Mouse (Mus musculus) limb, embryonic 14.5 days (tissue): Measurements from ENCODE around the gene Slit1. TPM values are rescaled to one million over a fixed set of nuclear protein-coding genes. Genes with fewer than 3 reads are reported as not detected.
A peak's percentile ranks its signal among the peaks of the same experiment; 100 is the strongest.

ENCODE experiments used
- ATAC-seq: fragments of 200-750 bp; cut with Nextera tagmentation; 2 replicates; pipeline ENCODE4 v1.8.0; 2017; ENCODE audit warnings: low read depth, moderate number of reproducible peaks, moderate TSS enrichment; ENCODE audit not compliant: low FRiP score
- DNase-seq: peaks from one replicate; pipeline ENCODE4 v3.0.0-alpha.2; 2015; ENCODE audit warnings: low spot score
- H3K27ac ChIP-seq: fragments of 300-500 bp; sonication (generic); replicated peaks from 2 replicates; pipeline ENCODE4 v1.5.1; 2014; ENCODE audit warnings: low read depth, mild to moderate bottlenecking, low read length, moderate library complexity, mixed read lengths
- H3K27me3 ChIP-seq: fragments of 300-500 bp; sonication (generic); 2 replicates; pipeline ENCODE4 v1.6.1; 2014; ENCODE audit warnings: low read length, mixed read lengths; ENCODE audit not compliant: control insufficient read depth, insufficient read depth
- H3K36me3 ChIP-seq: fragments of 300-500 bp; sonication (generic); 2 replicates; pipeline ENCODE4 v1.6.1; 2014; ENCODE audit warnings: mild to moderate bottlenecking, low read length, moderate library complexity, mixed read lengths; ENCODE audit not compliant: control insufficient read depth, insufficient read depth
- H3K4me1 ChIP-seq: fragments of 300-500 bp; sonication (generic); 2 replicates; pipeline ENCODE4 v1.6.1; 2014; ENCODE audit warnings: antibody characterized with exemption, low read length, mixed read lengths; ENCODE audit not compliant: control insufficient read depth, insufficient read depth
- H3K4me2 ChIP-seq: fragments of 300-500 bp; sonication (generic); replicated peaks from 2 replicates; pipeline ENCODE4 v1.6.1; 2014; ENCODE audit warnings: low read depth, mild to moderate bottlenecking, low read length, moderate library complexity; ENCODE audit not compliant: severe bottlenecking
- H3K4me3 ChIP-seq: fragments of 300-500 bp; sonication (generic); replicated peaks from 2 replicates; pipeline ENCODE4 v1.5.1; 2014; ENCODE audit warnings: low read length
- H3K9ac ChIP-seq: fragments of 300-500 bp; sonication (generic); 2 replicates; pipeline ENCODE4 v1.6.1; 2014; ENCODE audit warnings: mild to moderate bottlenecking, low read depth, low read length, moderate library complexity; ENCODE audit not compliant: severe bottlenecking
- H3K9me3 ChIP-seq: fragments of 300-500 bp; sonication (generic); 2 replicates; pipeline ENCODE4 v1.6.1; 2016; ENCODE audit warnings: low read length; ENCODE audit not compliant: control insufficient read depth
- POLR2A ChIP-seq: fragments of 200-500 bp; IDR thresholded peaks from 2 replicates; pipeline ENCODE4 v1.8.0; 2012; ENCODE audit warnings: inconsistent platforms, mild to moderate bottlenecking, moderate library complexity, borderline replicate concordance; ENCODE audit not compliant: insufficient read depth, insufficient read length; ENCODE audit errors: extremely low read depth
- WGBS: fragments of 180-500 bp; shearing (Covaris S2); extraction: QIAGEN DNeasy Blood & Tissue Kit; methylation state at CpG from one replicate; pipeline ENCODE4 v1.1.7; 2014; 5-methylcytosine and 5-hydroxymethylcytosine counted together
- polyA plus RNA-seq, 2 experiments: library from polyadenylated mRNA; depleted of rRNA in 1 of 2; stranded (reverse) in 1 of 2; unstranded in 1 of 2; fragments of >200 nt; fragmentation: Nextera tagmentation in 1 of 2; extraction: Ambion mirVana in 1 of 2; gene quantifications; 2 replicates each; pipeline versions ENCODE4 v1.2.1 to v1.2.3; 2012 to 2014

The Slit1 gene
- polyA plus RNA-seq, 2 experiments: 0.50 to 0.68 TPM

DNA sequence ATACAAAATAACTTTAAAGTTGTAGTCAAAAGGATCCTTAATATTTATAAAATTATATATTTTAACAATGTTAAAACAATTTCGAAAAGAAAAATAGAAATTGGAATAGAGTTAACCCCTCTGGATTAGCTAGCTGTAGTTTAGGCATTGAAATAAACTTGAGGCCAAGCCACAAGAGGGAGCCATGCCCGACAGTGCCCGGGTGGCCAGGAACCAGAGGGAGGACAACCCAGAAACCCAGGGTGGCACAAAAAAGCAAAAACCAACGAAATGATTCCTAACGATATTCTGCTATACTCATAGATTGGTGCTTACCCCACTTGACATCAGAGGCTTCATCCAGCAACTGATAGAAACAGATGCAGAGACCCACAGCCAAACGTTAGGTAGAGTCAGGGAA is 34.0 kb upstream of the Slit1 start:
- TF ChIP-seq POLR2A: no peak
- no peak for ATAC-seq
- Histone ChIP-seq H3K27ac (no peak overlapping the region), H3K4me3 (no peak overlapping the region), H3K4me1 (no peaks in the 10 kb centered on the region), H3K27me3 (no peaks in the 10 kb centered on the region), H3K4me2 (no peak overlapping the region), H3K9me3 (no peaks in the 10 kb centered on the region), H3K36me3 (peaks cover 65% of the 10 kb centered on the region), H3K9ac (no peak overlapping the region)
- DNase-seq: no peak
- 88% methylated on average over 6 of the region's 6 CpGs for WGBS

DNA sequence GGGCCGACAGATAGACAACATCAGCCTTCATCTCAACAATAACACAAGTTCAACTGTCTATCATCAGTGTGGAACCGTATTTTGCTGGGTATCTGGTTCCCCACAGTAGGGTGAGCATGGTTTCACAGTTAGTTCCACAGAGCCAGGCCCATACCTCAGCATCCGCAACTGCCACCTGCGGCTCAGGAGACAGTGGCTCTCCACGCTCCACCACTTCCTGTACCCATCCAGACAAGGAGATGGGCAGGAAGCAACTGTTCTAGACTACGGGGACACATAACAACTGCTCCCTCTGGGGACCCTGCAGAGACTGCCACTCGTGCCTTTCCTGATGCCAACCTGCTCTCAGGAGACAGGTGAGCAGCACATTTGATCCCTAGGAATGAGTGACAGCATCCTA is 25.2 kb upstream of the Slit1 start:
- Histone ChIP-seq H3K4me2 (no peak overlapping the region), H3K4me1 (no peaks in the 10 kb centered on the region), H3K27me3 (no peaks in the 10 kb centered on the region), H3K27ac (no peak overlapping the region), H3K9me3 (no peaks in the 10 kb centered on the region), H3K9ac (no peak overlapping the region), H3K4me3 (no peak overlapping the region), H3K36me3 (peaks cover 40% of the 10 kb centered on the region)
- 92% methylated on average over 7 of the region's 7 CpGs for WGBS
- TF ChIP-seq POLR2A: no peak
- DNase-seq: no peak
- no peak for ATAC-seq

DNA sequence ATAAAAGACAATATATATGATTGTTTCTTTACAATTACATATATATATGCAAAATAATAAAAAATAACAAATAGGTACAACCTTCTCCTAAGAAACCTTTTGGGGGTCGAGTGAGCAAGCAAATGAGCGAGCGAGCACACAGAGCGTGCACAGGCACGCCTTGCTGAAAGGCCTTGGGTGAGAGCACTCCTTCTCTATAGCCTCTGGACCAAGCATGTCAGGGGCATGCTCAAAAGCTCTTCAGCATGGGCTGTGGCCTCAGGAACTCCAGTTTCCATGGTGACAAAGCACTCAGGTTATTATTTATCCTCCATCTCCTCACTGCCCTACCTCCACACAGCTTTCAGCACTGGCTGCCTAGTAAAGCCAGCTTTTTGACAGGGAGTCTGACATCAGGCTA is 23.2 kb upstream of the Slit1 start:
- H3K9ac ChIP-seq: no peak overlapping the region
- TF ChIP-seq POLR2A: no peak
- ATAC-seq (no peak), DNase-seq (no peak)
- peaks cover 24% of the 10 kb centered on the region for H3K36me3 ChIP-seq
- H3K4me1 ChIP-seq: no peaks in the 10 kb centered on the region
- H3K9me3 ChIP-seq: no peaks in the 10 kb centered on the region
- H3K27ac ChIP-seq: no peak overlapping the region
- H3K4me3 ChIP-seq: no peak overlapping the region
- no peak overlapping the region for H3K4me2 ChIP-seq
- 86% methylated on average over 5 of the region's 5 CpGs for WGBS
- H3K27me3 ChIP-seq: no peaks in the 10 kb centered on the region

DNA sequence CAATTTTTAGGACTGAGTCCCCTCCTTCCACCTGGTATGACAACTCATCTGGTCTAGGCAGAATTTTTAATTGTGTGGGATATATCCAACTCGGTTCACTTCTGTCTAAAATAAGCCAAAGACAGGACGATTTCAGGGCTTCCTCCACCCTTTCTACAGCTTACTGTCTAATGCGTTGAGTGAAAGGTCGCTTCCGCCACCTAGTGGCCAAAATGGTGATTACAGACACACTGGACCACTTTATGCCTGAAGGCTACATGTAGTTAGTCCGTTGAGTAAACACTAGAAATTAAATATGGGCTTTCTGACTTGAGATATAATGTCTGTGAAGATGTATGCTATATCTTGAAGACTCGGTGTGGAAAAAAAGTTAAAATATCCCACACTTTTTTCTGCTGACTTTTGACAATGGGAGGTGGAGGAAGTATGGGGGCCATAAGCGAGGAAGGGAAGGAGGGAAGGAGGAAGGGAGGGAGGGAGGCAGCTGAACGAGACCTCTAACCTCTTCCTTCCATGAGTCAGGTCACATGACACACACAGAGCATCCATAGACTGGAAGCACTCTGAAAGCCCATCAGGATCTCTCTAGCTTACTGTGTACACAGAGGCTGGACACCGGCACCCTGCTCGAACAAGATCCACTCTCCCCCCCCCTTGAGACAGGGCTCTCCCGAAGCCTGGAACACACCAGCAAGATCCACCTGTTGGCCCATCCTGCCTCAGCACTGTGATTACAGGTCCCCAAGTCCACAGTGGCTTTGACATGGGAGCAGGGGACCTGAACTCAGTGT is 20.6 kb upstream of the Slit1 start:
- Histone ChIP-seq H3K36me3 (peaks cover 15% of the 10 kb centered on the region), H3K27me3 (no peaks in the 10 kb centered on the region), H3K4me1 (no peaks in the 10 kb centered on the region), H3K4me3 (no peak overlapping the region), H3K9me3 (no peaks in the 10 kb centered on the region), H3K4me2 (no peak overlapping the region), H3K27ac (no peak overlapping the region), H3K9ac (no peak overlapping the region)
- TF ChIP-seq POLR2A: no peak
- peak; percentile 95 for DNase-seq
- ATAC-seq: peak; percentile 71; the same call in 1 of the 2 replicates
- WGBS: 30% methylated on average over 12 of the region's 12 CpGs

DNA sequence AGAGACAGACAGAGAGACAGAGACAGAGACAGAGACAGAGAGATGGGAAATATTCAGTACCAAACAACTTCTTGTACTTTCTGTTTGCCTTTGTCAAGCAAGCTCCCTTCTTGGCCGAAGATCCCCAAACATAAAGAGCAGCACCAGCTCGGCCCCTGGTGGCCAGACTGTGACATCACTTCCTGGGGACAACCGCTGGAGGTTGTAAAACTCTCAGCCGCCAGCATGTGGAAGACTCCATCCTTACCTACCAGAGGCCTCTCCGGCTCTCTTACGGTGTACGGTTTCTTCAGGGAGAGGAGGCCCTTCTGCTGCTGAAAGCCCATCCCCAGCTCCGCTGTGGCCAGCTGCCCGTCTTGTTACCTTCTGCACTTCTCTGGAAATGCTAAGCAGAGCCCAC is 18.1 kb upstream of the Slit1 start:
- H3K4me1 ChIP-seq: no peaks in the 10 kb centered on the region
- H3K9me3 ChIP-seq: no peaks in the 10 kb centered on the region
- DNase-seq (peak; percentile 17), ATAC-seq (peak; percentile 39; the same call in 1 of the 2 replicates)
- 0 out of 2 replicates have a peak overlapping the region, but pooled peaks have one; percentile 7 for H3K9ac ChIP-seq
- WGBS: 36% methylated on average over 9 of the region's 9 CpGs
- no peak for TF ChIP-seq POLR2A
- no peak overlapping the region for H3K4me3 ChIP-seq
- no peak overlapping the region for H3K4me2 ChIP-seq
- H3K27ac ChIP-seq: no peak overlapping the region
- H3K36me3 ChIP-seq: no peaks in the 10 kb centered on the region
- no peaks in the 10 kb centered on the region for H3K27me3 ChIP-seq
